Mouse (Mus musculus) thymus, adult 18-20 months (tissue): ENCODE results near the gene Ccr1.

ENCODE experiments used
- DNase-seq, 2 experiments: peaks; one replicate each; pipeline ENCODE4 v3.0.0; 2022; ENCODE audit warnings: mixed read lengths in 2 of 2

The Ccr1 gene

DNA sequence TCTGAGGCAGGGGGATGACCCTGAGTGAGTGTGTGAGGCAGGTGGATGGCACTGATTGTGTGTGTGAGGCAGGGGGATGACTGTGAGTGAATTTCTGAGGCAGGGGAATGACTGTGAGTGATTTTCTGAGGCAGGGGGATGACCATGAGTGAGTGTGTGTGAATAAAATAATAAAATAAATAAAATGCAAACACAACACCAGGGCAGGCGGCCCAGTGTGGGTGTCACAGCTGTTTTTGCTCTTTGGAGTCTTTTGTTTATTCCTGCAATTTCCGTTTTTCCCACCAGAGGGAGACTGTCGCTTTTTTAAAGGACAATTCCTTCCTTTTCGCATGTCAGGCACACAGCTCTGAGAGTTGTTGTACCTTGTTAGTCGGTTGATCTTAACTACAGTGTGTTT is 42.5 kb downstream of the Ccr1 start:
- DNase-seq = peak in 1 of 2 experiments; percentile 38

DNA sequence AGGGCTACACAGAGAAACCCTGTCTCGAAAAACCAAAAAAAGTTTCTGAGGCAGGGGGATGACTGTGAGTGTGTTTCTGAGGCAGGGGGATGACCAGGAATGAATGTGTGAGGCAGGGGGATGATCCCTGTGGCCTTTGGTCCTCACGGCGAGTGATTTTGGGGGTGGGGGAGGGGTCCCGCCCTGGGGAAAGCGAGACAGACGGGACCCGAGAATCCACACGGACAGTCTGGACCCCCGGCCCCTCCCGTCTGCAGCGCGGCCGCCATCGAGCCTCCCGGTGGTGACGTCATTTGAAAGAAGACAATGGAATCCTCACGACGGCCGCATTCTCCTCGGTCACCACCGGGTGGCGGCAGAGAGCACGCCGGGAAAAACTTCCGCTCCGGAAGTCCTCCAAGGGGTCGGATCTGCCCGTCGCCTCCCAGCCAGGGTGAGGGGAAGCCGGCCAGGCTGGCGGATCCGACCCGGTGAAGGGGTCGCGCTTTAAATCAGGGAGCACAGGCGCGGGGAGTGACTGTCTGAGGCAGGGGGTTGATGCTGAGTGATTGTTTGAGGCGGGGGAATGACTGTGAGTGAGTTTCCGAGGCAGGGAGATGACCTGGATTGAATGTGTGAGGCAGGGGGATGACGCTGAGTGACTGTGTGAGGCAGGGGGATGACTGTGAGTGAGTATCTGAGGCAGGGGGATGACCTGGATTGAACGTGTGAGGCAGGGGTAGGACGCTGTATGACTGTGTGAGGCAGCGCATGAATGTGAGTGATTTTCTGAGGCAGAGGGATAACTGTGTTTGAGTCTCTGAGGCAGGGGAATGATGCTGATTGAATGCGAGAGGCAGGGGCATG is 43.2 kb downstream of the Ccr1 start:
- DNase-seq = peak; percentile 81 to 82

DNA sequence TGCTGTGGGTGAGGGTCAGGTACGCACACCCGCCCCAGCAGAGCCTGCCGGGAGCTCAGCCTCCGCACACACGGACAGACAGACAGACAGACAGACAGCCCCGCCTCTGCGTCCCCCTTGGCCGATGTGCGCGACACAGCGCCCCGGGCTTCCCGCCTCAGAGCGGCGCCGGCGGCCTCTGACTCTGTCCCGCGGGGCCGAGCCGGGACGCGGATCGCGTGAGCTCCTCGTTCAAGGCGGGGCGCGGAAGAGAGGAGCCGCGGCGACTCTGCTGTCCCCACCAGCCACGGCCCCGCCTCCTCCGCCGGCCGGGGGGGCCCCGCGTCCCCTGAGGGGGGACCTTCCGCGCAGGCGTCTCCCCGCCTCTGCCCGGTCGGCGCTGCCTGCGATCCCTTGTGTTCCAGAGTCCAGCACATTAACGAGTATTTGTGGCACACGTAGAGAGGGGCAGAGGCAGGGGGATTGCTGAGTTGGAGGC is 43.9 kb downstream of the Ccr1 start:
- DNase-seq = peak; percentile 85

DNA sequence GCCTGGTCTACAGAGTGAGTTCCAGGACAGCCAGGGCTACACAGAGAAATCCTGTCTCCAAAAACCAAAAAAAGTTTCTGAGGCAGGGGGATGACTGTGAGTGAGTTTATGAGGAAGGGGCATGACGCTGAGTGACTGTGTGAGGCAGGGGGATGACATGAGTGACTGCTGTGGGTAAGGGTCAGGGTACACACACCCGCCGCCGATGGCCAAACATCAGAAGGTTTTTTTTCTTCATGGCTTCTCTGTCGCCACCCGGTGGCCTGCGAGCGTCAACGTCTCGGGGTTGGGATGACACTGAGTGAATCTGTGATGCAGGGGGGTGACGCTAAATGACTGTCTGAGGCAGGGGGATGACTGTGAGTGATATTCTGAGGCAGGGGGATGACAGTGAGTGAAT is 44.5 kb downstream of the Ccr1 start:
- peak; percentile 58 to 79 for DNase-seq

DNA sequence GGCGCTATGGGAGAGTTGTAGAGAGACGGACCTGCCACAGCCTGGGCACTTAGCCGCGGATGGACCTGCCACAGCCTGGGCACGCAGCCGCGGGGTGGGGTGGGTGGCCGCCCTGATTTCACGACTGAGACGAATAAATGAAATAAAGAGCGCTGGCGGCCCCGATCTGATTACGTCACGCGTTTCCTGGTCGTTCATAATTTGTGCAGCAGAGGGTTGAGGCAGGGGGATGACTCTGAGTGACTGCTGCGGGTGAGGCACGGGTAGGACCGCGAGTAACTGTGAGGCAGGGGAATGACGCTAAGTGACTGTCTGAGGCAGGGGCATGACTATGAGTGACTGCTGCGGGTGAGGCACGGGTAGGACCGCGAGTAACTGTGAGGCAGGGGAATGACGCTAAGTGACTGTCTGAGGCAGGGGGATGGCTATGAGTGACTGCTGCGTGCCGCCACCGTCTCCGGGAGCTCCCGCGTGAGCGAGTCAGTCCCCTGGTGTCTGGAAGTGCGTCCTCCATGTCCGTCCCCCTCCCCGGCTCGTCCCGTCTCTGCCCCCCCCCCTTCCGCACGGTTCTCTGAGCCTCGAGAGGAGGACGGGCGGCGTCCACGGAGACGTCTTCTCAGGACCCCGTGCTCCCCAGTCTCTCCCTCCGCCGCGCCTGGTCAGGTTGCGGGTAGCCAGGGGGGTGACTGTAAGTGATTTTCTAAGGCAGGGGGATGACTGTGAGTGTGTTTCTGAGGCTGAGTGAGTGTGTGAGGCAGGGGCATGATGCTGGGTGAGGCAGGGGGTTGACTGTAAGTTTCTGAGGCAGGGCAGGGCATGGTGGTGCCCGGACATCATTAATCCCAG is 45.1 kb downstream of the Ccr1 start:
- peak; percentile 37 to 44 for DNase-seq
